Mouse (Mus musculus): ENCODE results near the gene Pla2g5.

GRCm38 (mm10) chr4:138863344-138863998, at the start of gene Pla2g5:
- TF ChIP-seq POLR2A (IDR thresholded peaks at IDR 0.05; ENCODE audit: insufficient read depth, low read depth, low read length) (no peak), CTCF (IDR thresholded peaks at IDR 0.05) (no peak), EP300 (IDR thresholded peaks at IDR 0.05; ENCODE audit: insufficient read depth, low read depth, low read length) (no peak)
